Mouse (Mus musculus) bone marrow macrophage, adult 2 months (primary cell): ENCODE data around the gene Nfs1. TPM values are rescaled to one million over a fixed set of nuclear protein-coding genes. Genes with fewer than 3 reads are reported as not detected.

ENCODE experiments used
- H3K27ac ChIP-seq: 2 replicates; pipeline ENCODE4 v1.5.1; 2012; ENCODE audit warnings: low read depth, low read length; ENCODE audit not compliant: insufficient read depth
- H3K4me1 ChIP-seq: 2 replicates; pipeline ENCODE4 v1.6.1; 2012; ENCODE audit warnings: low read length; ENCODE audit not compliant: control insufficient read depth, insufficient read depth
- H3K4me3 ChIP-seq: 2 replicates; pipeline ENCODE4 v1.5.1; 2012; ENCODE audit warnings: mild to moderate bottlenecking, low read length, moderate library complexity; ENCODE audit not compliant: insufficient read depth
- CTCF ChIP-seq: IDR thresholded peaks from 2 replicates; pipeline ENCODE4 v1.5.1; 2012; ENCODE audit warnings: low read depth, mild to moderate bottlenecking, low read length, moderate library complexity
- POLR2A ChIP-seq: IDR thresholded peaks from 2 replicates; pipeline ENCODE4 v1.6.1; 2012; ENCODE audit warnings: mild to moderate bottlenecking, low read depth, low read length, borderline replicate concordance
- polyA plus RNA-seq: library from polyadenylated mRNA; stranded (reverse); fragments of >200 nt; gene quantifications from 2 replicates; pipeline ENCODE4 v1.2.4, GENCODE M21; 2012; ENCODE audit not compliant: missing spikeins, insufficient read depth, insufficient read length

The Nfs1 gene
- polyA plus RNA-seq, 1 experiment = 43.4 TPM

GRCm38 (mm10) chr2:156111358-156112079 lies 32.5 kb downstream of the Nfs1 start, which contains the start of the genes Cpne1 and Rbm12:
Gene Cpne1, minus strand, starts transcription at chr2:156111965.
Gene Rbm12, minus strand, starts transcription at chr2:156111978.
- peak within 1 kb of the TSS; percentile 71 for H3K27ac ChIP-seq
- peaks cover 10% of the 10 kb centered on the region for H3K4me1 ChIP-seq
- TF ChIP-seq CTCF (no peak), POLR2A (no peak)
- H3K4me3 ChIP-seq = peak within 1 kb of the TSS; percentile 71

- peak overlapping the region; percentile 71 for H3K4me3 ChIP-seq
- TF ChIP-seq POLR2A = no peak
- no peak overlapping the region for H3K27ac ChIP-seq
- H3K4me1 ChIP-seq = peaks cover 11% of the 10 kb centered on the region
Measured at GRCm38 (mm10) chr2:156110627-156111357, 33.2 kb downstream of the Nfs1 start.

- H3K27ac ChIP-seq = no peak overlapping the region
- no peak for TF ChIP-seq CTCF
- H3K4me1 ChIP-seq = no peaks in the 10 kb centered on the region
- no peak overlapping the region for H3K4me3 ChIP-seq
Measured at GRCm38 (mm10) chr2:156091926-156092325, 52.1 kb downstream of the Nfs1 start.

GRCm38 (mm10) chr2:156089799-156090198 lies 54.2 kb downstream of the Nfs1 start:
- TF ChIP-seq CTCF = no peak
- TF ChIP-seq POLR2A = no peak
- H3K27ac ChIP-seq = no peak overlapping the region
- no peak overlapping the region for H3K4me3 ChIP-seq
- no peaks in the 10 kb centered on the region for H3K4me1 ChIP-seq

GRCm38 (mm10) chr2:156087391-156088110 lies 56.4 kb downstream of the Nfs1 start:
- no peaks in the 10 kb centered on the region for H3K4me1 ChIP-seq
- H3K4me3 ChIP-seq = no peak overlapping the region
- H3K27ac ChIP-seq = no peak overlapping the region
- TF ChIP-seq CTCF = no peak
- no peak for TF ChIP-seq POLR2A

GRCm38 (mm10) chr2:156084541-156084940 lies 59.4 kb downstream of the Nfs1 start:
- no peaks in the 10 kb centered on the region for H3K4me1 ChIP-seq
- TF ChIP-seq CTCF (no peak), POLR2A (no peak)

GRCm38 (mm10) chr2:156080391-156080790 lies 63.6 kb downstream of the Nfs1 start:
- H3K27ac ChIP-seq = no peak overlapping the region
- H3K4me3 ChIP-seq = no peak overlapping the region
- TF ChIP-seq POLR2A = no peak
- no peak for TF ChIP-seq CTCF

More at GRCm38 (mm10) chr2:156084541-156084940, 59.4 kb downstream of the Nfs1 start:
- no peak overlapping the region for H3K4me3 ChIP-seq
- H3K27ac ChIP-seq = no peak overlapping the region

GRCm38 (mm10) chr2:156079674-156080073 lies 64.3 kb downstream of the Nfs1 start:
- TF ChIP-seq POLR2A = no peak
- TF ChIP-seq CTCF = no peak
- no peak overlapping the region for H3K4me3 ChIP-seq
- no peak overlapping the region for H3K27ac ChIP-seq
- no peaks in the 10 kb centered on the region for H3K4me1 ChIP-seq

More at GRCm38 (mm10) chr2:156080391-156080790, 63.6 kb downstream of the Nfs1 start:
- no peaks in the 10 kb centered on the region for H3K4me1 ChIP-seq

GRCm38 (mm10) chr2:156079183-156079560 lies 64.8 kb downstream of the Nfs1 start:
- TF ChIP-seq POLR2A = no peak
- no peak for TF ChIP-seq CTCF
- no peak overlapping the region for H3K4me3 ChIP-seq

GRCm38 (mm10) chr2:156078421-156079182 lies 65.4 kb downstream of the Nfs1 start:
- no peak overlapping the region for H3K4me3 ChIP-seq
- no peaks in the 10 kb centered on the region for H3K4me1 ChIP-seq
- H3K27ac ChIP-seq = no peak overlapping the region
- no peak for TF ChIP-seq POLR2A
- no peak for TF ChIP-seq CTCF

More at GRCm38 (mm10) chr2:156079183-156079560, 64.8 kb downstream of the Nfs1 start:
- Histone ChIP-seq H3K27ac (no peak overlapping the region), H3K4me1 (no peaks in the 10 kb centered on the region)
